Mouse (Mus musculus) forebrain, embryonic 14.5 days (tissue): ENCODE measurements around the gene Slc35b4. TPM values are rescaled to one million over a fixed set of nuclear protein-coding genes. Genes with fewer than 3 reads are reported as not detected.
A peak's percentile ranks its signal among the peaks of the same experiment; 100 is the strongest.

Experiments used
- ATAC-seq: fragments of 200-750 bp; cut with Nextera tagmentation; 2 replicates; pipeline ENCODE4 v1.8.0; 2017; ENCODE audit warnings: mild to moderate bottlenecking, moderate library complexity
- DNase-seq: peaks from one replicate; pipeline ENCODE4 v3.0.0-alpha.2; 2015; ENCODE audit warnings: low spot score
- H3K27ac ChIP-seq: fragments of 300-500 bp; sonication (generic); 2 replicates; pipeline ENCODE4 v1.5.1; 2014; ENCODE audit warnings: low read depth, mild to moderate bottlenecking, control low read depth, low read length, moderate library complexity
- H3K27me3 ChIP-seq: fragments of 300-500 bp; sonication (generic); replicated peaks from 2 replicates; pipeline ENCODE4 v1.6.1; 2014; ENCODE audit warnings: low read length, control low read depth, mixed read lengths; ENCODE audit not compliant: control insufficient read depth, insufficient read depth
- H3K36me3 ChIP-seq: fragments of 300-500 bp; sonication (generic); 2 replicates; pipeline ENCODE4 v1.6.1; 2014; ENCODE audit warnings: low read length, control low read depth; ENCODE audit not compliant: control insufficient read depth, insufficient read depth
- H3K4me1 ChIP-seq: fragments of 300-500 bp; sonication (generic); 2 replicates; pipeline ENCODE4 v1.6.1; 2014; ENCODE audit warnings: antibody characterized with exemption, low read length, control low read depth; ENCODE audit not compliant: control insufficient read depth, insufficient read depth
- H3K4me2 ChIP-seq: fragments of 300-500 bp; sonication (generic); 2 replicates; pipeline ENCODE4 v1.6.1; 2014; ENCODE audit warnings: mild to moderate bottlenecking, control low read depth, low read length
- H3K4me3 ChIP-seq: fragments of 300-500 bp; sonication (generic); 2 replicates; pipeline ENCODE4 v1.5.1; 2014; ENCODE audit warnings: low read depth, low read length, control low read depth
- H3K9ac ChIP-seq: fragments of 300-500 bp; sonication (generic); 2 replicates; pipeline ENCODE4 v1.6.1; 2014; ENCODE audit warnings: mild to moderate bottlenecking, low read length, control low read depth, moderate library complexity
- H3K9me3 ChIP-seq: fragments of 300-500 bp; sonication (generic); replicated peaks from 2 replicates; pipeline ENCODE4 v1.6.1; 2016; ENCODE audit warnings: low read length, control low read depth, mixed read lengths; ENCODE audit not compliant: control insufficient read depth
- WGBS: fragments of 180-500 bp; shearing (Covaris S2); extraction: QIAGEN DNeasy Blood & Tissue Kit; methylation state at CpG from one replicate; pipeline ENCODE4 v1.1.7; 2014; 5-methylcytosine and 5-hydroxymethylcytosine counted together
- polyA plus RNA-seq: library from polyadenylated mRNA; unstranded; fragments of >200 nt; fragmentation: Nextera tagmentation; extraction: Ambion mirVana; gene quantifications from 2 replicates; pipeline ENCODE4 v1.2.1, GENCODE M21; 2014

Gene Slc35b4
- 43.8 and 50.8 TPM in 2 replicates for polyA plus RNA-seq

DNA sequence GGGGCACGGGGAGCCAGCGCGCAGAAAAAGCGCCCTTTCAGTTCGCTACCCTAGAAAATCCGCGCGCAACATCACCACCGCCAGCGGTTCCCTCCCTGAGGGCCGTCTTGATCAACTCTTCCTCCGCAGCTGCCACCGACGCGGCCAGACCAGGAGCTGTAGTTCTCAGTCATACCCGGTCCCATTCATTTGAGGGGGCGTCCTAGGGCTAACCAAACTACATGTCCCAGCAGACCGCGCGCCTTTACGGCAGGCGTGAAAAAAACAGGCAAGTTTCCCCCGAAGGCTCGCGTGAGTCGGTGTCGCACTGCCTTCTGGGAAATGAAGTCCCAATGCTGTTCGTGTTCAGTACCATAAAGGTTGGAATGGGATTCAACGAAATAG, at the start of gene Slc35b4:
Slc35b4 (minus strand) TSS at position 248 of the 384 bp plus-strand sequence.
- Histone ChIP-seq H3K4me2 (peak within 1 kb of the TSS; percentile 79), H3K9me3 (no peaks in the 10 kb centered on the region), H3K4me3 (peak within 1 kb of the TSS; percentile 81), H3K27me3 (no peaks in the 10 kb centered on the region), H3K9ac (peak within 1 kb of the TSS; percentile 87), H3K4me1 (peaks cover 6% of the 10 kb centered on the region), H3K27ac (peak within 1 kb of the TSS; percentile 76), H3K36me3 (no peaks in the 10 kb centered on the region)
- under 1% methylated on average over 29 of the region's 29 CpGs for WGBS
- peak; percentile 99 for DNase-seq
- peak; percentile 100 for ATAC-seq

- Histone ChIP-seq H3K27ac (no peak overlapping the region), H3K9ac (no peak overlapping the region), H3K4me1 (no peaks in the 10 kb centered on the region), H3K27me3 (no peaks in the 10 kb centered on the region), H3K36me3 (no peaks in the 10 kb centered on the region), H3K4me3 (no peak overlapping the region), H3K9me3 (peaks cover 3% of the 10 kb centered on the region), H3K4me2 (no peak overlapping the region)
- WGBS = 90% methylated on average over 3 of the region's 3 CpGs
- DNase-seq = no peak
- ATAC-seq = no peak
These were observed 48.2 kb upstream of the Slc35b4 start for GRCm38 (mm10) chr6:34225004-34225599.

DNA sequence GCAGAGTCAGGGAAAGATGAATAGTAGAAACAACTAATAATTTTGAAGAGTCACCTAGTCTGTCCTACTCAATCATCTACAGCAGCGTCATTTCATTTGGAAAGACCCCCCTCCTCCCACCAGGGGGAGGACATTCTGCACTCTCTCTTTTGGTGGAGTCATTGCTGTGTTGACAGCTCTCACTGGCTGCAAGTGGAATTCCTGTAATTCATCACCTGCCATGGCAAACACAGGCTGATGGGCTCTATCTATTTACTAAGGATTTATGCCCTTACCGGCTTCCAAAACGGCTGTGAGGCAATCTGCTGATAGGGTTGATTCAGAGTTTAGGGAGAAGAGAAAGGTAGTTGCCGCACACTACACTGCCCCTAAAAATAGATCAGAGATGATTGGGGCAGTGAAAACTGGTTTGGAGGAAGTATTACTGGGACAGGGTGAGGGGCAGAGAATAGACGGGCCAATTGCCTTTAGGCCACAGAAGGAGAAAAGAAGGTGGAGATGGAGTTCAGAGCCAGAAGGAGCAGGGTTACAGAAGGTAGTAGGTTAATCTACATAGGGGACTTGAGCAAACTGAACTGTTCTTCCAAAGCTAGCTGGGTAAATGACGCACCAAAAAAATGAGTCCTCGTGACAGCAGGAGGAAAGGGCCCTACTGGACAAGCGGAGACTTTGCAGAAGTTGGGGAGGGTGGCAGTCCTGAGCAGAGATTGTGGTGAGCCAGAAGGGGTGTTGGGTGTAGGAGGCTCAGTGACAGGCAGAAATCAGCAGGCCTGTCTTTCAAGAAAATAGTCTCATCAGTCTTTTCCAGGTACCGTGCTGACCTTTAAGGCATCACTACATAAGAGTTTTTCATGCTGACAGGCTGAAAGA, 39.8 kb upstream of the Slc35b4 start:
- no peak overlapping the region for H3K27ac ChIP-seq
- H3K9me3 ChIP-seq = no peaks in the 10 kb centered on the region
- no peak overlapping the region for H3K9ac ChIP-seq
- no peak for ATAC-seq
- no peak for DNase-seq
- H3K36me3 ChIP-seq = no peaks in the 10 kb centered on the region
- no peak overlapping the region for H3K4me2 ChIP-seq
- no peaks in the 10 kb centered on the region for H3K4me1 ChIP-seq
- no peak overlapping the region for H3K4me3 ChIP-seq
- WGBS = 67% methylated on average over 9 of the region's 9 CpGs
- H3K27me3 ChIP-seq = no peaks in the 10 kb centered on the region

GRCm38 (mm10) chr6:34205754-34206153, 28.8 kb upstream of the Slc35b4 start:
- DNase-seq (no peak), ATAC-seq (no peak)
- no peak overlapping the region for H3K27ac ChIP-seq
- no peak overlapping the region for H3K4me2 ChIP-seq
- WGBS = 86% methylated on average over 3 of the region's 3 CpGs
- H3K27me3 ChIP-seq = no peaks in the 10 kb centered on the region
- H3K9ac ChIP-seq = no peak overlapping the region
- no peaks in the 10 kb centered on the region for H3K9me3 ChIP-seq
- H3K36me3 ChIP-seq = no peaks in the 10 kb centered on the region
- no peak overlapping the region for H3K4me3 ChIP-seq
- no peaks in the 10 kb centered on the region for H3K4me1 ChIP-seq

GRCm38 (mm10) chr6:34204971-34205572, 28.2 kb upstream of the Slc35b4 start:
- ATAC-seq (no peak), DNase-seq (no peak)
- 78% methylated on average over 8 of the region's 8 CpGs for WGBS
- H3K9me3 ChIP-seq = no peaks in the 10 kb centered on the region
- H3K4me1 ChIP-seq = no peaks in the 10 kb centered on the region
- H3K9ac ChIP-seq = no peak overlapping the region
- H3K27ac ChIP-seq = no peak overlapping the region
- H3K4me2 ChIP-seq = no peak overlapping the region
- no peaks in the 10 kb centered on the region for H3K27me3 ChIP-seq
- H3K4me3 ChIP-seq = no peak overlapping the region
- H3K36me3 ChIP-seq = no peaks in the 10 kb centered on the region

- no peak for DNase-seq
- ATAC-seq = no peak
- no peak overlapping the region for H3K4me3 ChIP-seq
- 56% methylated on average over 7 of the region's 7 CpGs for WGBS
- H3K4me2 ChIP-seq = no peak overlapping the region
- no peaks in the 10 kb centered on the region for H3K36me3 ChIP-seq
- no peak overlapping the region for H3K27ac ChIP-seq
- no peaks in the 10 kb centered on the region for H3K4me1 ChIP-seq
- H3K9me3 ChIP-seq = no peaks in the 10 kb centered on the region
- H3K27me3 ChIP-seq = no peaks in the 10 kb centered on the region
- H3K9ac ChIP-seq = no peak overlapping the region
These were observed 26.6 kb upstream of the Slc35b4 start for GRCm38 (mm10) chr6:34203503-34203902.

DNA sequence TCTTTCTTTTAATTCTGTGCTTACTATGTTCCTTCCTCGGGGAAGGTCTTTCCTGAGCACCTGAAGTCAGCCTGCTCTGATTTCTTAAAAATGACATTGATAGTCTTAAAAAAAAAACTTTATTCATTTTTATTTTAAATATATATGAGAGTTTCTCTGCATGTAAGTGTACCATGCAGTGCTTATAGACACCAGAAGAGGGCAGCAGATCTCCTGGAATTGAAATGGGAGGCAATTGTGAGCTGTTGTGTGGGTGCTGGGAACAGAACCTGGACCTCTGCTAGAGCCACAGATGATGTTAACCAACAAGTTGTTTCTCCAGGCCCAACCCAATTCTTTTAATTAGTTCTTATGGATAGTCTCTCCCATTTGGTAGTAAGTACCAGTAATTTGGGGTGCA, 18.1 kb upstream of the Slc35b4 start:
- Histone ChIP-seq H3K9ac (no peak overlapping the region), H3K36me3 (no peaks in the 10 kb centered on the region), H3K4me3 (no peak overlapping the region), H3K27ac (no peak overlapping the region), H3K4me1 (no peaks in the 10 kb centered on the region), H3K9me3 (no peaks in the 10 kb centered on the region), H3K4me2 (no peak overlapping the region), H3K27me3 (no peaks in the 10 kb centered on the region)
- 88% methylated on average over 1 of the region's 1 CpGs for WGBS
- no peak for DNase-seq
- no peak for ATAC-seq

GRCm38 (mm10) chr6:34193708-34194475, 17.0 kb upstream of the Slc35b4 start:
- WGBS = 57% methylated on average over 12 of the region's 12 CpGs
- Histone ChIP-seq H3K4me1 (no peaks in the 10 kb centered on the region), H3K9ac (no peak overlapping the region), H3K36me3 (no peaks in the 10 kb centered on the region), H3K4me2 (no peak overlapping the region), H3K9me3 (no peaks in the 10 kb centered on the region), H3K27me3 (no peaks in the 10 kb centered on the region), H3K27ac (no peak overlapping the region), H3K4me3 (no peak overlapping the region)
- DNase-seq (peak; percentile 91), ATAC-seq (peak; percentile 90)
